Mouse (Mus musculus) embryonic fibroblast, embryonic 13.5 days (primary cell): ENCODE measurements at regions not wholly inside any gene's neighbourhood (a gene's known extent, or its start where the extent isn't known, plus 50 kb on each side); places are given as distances from the start of the nearest gene placed in this dataset.

Source experiments
- H3K27ac ChIP-seq: 2 replicates; pipeline ENCODE4 v1.5.1; 2012; ENCODE audit warnings: low read length, control low read depth, inconsistent platforms; ENCODE audit not compliant: insufficient read depth
- H3K4me1 ChIP-seq: 2 replicates; pipeline ENCODE4 v1.6.1; 2011; ENCODE audit warnings: low read length; ENCODE audit not compliant: control insufficient read depth, insufficient read depth
- H3K4me3 ChIP-seq: 2 replicates; pipeline ENCODE4 v1.5.1; 2011; ENCODE audit warnings: mild to moderate bottlenecking, control low read depth, low read length; ENCODE audit not compliant: insufficient read depth
- CTCF ChIP-seq: IDR thresholded peaks from 2 replicates; pipeline ENCODE4 v1.5.1; 2011; ENCODE audit warnings: mild to moderate bottlenecking, control low read depth, low read length, moderate library complexity, borderline replicate concordance; ENCODE audit not compliant: insufficient read depth
- POLR2A ChIP-seq: IDR thresholded peaks from 2 replicates; pipeline ENCODE4 v1.6.1; 2011; ENCODE audit warnings: low read depth, mild to moderate bottlenecking, control low read depth, low read length, moderate library complexity

- TF ChIP-seq POLR2A (no peak), CTCF (no peak)
- Histone ChIP-seq H3K4me1 (no peaks in the 10 kb centered on the region), H3K4me3 (no peak overlapping the region), H3K27ac (no peak overlapping the region)
These were observed 238.6 kb upstream of the Mpped2 start for GRCm38 (mm10) chr2:106454310-106454974.

- H3K4me1 ChIP-seq, result no peaks in the 10 kb centered on the region
- TF ChIP-seq CTCF, result no peak
- no peak for TF ChIP-seq POLR2A
- no peak overlapping the region for H3K27ac ChIP-seq
- H3K4me3 ChIP-seq, result no peak overlapping the region
These were observed 238.0 kb upstream of the Mpped2 start for GRCm38 (mm10) chr2:106455039-106455438.

- Histone ChIP-seq H3K4me3 (no peak overlapping the region), H3K4me1 (peaks cover 3% of the 10 kb centered on the region; the same call in 1 of the 2 replicates), H3K27ac (no peak overlapping the region)
- TF ChIP-seq CTCF (no peak), POLR2A (no peak)
These were observed 237.1 kb upstream of the Mpped2 start for GRCm38 (mm10) chr2:106455972-106456371.

GRCm38 (mm10) chr2:106458003-106458402 is 235.1 kb upstream of the Mpped2 start:
- TF ChIP-seq POLR2A (no peak), CTCF (no peak)
- Histone ChIP-seq H3K4me1 (peaks cover 8% of the 10 kb centered on the region), H3K27ac (no peak overlapping the region), H3K4me3 (no peak overlapping the region)

GRCm38 (mm10) chr2:106461021-106461420 is 232.0 kb upstream of the Mpped2 start:
- TF ChIP-seq POLR2A (no peak), CTCF (no peak)
- H3K4me3 ChIP-seq, result no peak overlapping the region
- H3K27ac ChIP-seq, result no peak overlapping the region
- peaks cover 8% of the 10 kb centered on the region for H3K4me1 ChIP-seq

GRCm38 (mm10) chr2:106461490-106461889 is 231.6 kb upstream of the Mpped2 start:
- Histone ChIP-seq H3K27ac (no peak overlapping the region), H3K4me1 (peaks cover 8% of the 10 kb centered on the region), H3K4me3 (no peak overlapping the region)
- TF ChIP-seq POLR2A (no peak), CTCF (no peak)

GRCm38 (mm10) chr2:106461973-106462637 is 231.0 kb upstream of the Mpped2 start:
- H3K27ac ChIP-seq, result no peak overlapping the region
- TF ChIP-seq CTCF (no peak), POLR2A (no peak)
- H3K4me3 ChIP-seq, result no peak overlapping the region
- peaks cover 8% of the 10 kb centered on the region for H3K4me1 ChIP-seq

- TF ChIP-seq CTCF (no peak), POLR2A (no peak)
These were observed 228.0 kb upstream of the Mpped2 start for GRCm38 (mm10) chr2:106465055-106465454.

GRCm38 (mm10) chr2:106465831-106466230 is 227.2 kb upstream of the Mpped2 start:
- TF ChIP-seq CTCF, result no peak
- no peak for TF ChIP-seq POLR2A
- Histone ChIP-seq H3K4me1 (peaks cover 7% of the 10 kb centered on the region), H3K4me3 (no peak overlapping the region), H3K27ac (no peak overlapping the region)

More at GRCm38 (mm10) chr2:106465055-106465454, 228.0 kb upstream of the Mpped2 start:
- peaks cover 8% of the 10 kb centered on the region for H3K4me1 ChIP-seq
- no peak overlapping the region for H3K27ac ChIP-seq
- H3K4me3 ChIP-seq, result no peak overlapping the region

GRCm38 (mm10) chr2:106469196-106469595 is 223.9 kb upstream of the Mpped2 start:
- no peak overlapping the region for H3K27ac ChIP-seq
- H3K4me1 ChIP-seq, result no peaks in the 10 kb centered on the region; the same call in 1 of the 2 replicates
- TF ChIP-seq POLR2A, result no peak
- no peak for TF ChIP-seq CTCF
- no peak overlapping the region for H3K4me3 ChIP-seq
